Mouse (Mus musculus): ENCODE data around the gene Foxk1. TPM values are rescaled to one million over a fixed set of nuclear protein-coding genes. Genes with fewer than 3 reads are reported as not detected.

The Foxk1 gene
- polyA plus RNA-seq, 1 experiment from 2014 or later: 6.5 TPM

GRCm38 (mm10) chr5:142370406-142371171 lies 30.7 kb upstream of the Foxk1 start:
- 93% methylated on average over 4 of the region's 4 CpGs for WGBS
- Histone ChIP-seq H3K27ac (ENCODE audit: low read depth, low read length) (no peak overlapping the region), H3K4me3 (ENCODE audit: low read length) (no peak overlapping the region), H3K27me3 (ENCODE audit: control insufficient read depth, insufficient read depth, low read length) (no peaks in the 10 kb centered on the region), H3K4me2 (replicated peaks; ENCODE audit: low read depth, low read length) (no peak overlapping the region), H3K9ac (ENCODE audit: low read depth, low read length) (no peak overlapping the region), H3K4me1 (ENCODE audit: control insufficient read depth, insufficient read depth, low read length) (peaks cover 10% of the 10 kb centered on the region; the same call in 1 of the 2 replicates), H3K9me3 (ENCODE audit: control insufficient read depth, low read length) (peaks cover 2% of the 10 kb centered on the region; the same call in 1 of the 2 replicates), H3K36me3 (ENCODE audit: control insufficient read depth, insufficient read depth, low read length) (no peaks in the 10 kb centered on the region)
- no peak for ATAC-seq (ENCODE audit: low FRiP score, low TSS enrichment)

DNA sequence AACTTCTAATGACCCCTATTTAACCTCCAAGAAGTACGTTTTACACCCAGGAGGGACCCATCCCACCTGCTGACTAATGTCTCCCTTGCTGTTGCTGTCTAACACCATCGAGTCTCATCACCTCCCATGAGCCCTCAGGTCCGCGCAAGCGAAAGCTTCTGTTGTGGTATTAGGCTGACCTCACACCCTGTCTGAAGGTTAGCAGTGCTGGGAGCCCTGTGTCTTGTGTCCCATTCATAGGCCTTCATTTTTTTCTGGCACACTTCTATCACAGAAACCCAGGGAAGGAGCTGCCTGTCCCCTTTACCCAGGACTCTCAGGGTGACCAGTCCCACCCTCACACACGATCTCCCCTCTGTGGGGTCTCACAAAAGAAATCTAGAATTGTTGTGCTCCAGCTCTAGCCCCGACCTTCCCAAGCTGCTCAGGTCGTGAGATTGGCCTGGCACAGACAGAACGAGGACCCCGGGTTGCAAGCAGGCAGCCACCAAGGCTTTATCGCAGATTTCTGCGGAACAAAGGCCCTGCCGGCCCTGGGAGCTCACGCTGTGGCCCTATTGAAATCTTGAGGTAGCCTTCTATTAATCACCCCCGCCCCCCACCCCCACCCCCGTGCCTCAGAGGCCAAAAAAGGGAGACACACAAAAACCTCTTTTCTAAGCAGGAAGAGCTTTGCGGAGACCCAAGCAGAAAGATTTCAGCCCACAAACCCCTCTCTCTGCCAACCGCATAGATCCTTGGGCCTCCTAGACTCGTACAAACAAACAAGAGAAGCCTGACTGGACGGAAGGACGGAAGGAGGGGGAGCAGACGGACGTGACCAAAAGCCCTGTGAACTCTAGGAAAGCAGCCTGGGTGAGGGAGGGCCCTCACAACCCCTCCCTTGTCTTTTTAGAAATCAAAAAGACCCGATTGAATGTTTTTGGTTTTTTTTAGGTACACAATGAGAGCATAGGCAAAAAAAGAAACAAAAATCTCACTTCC lies 29.8 kb upstream of the Foxk1 start:
- no peak for ATAC-seq (ENCODE audit: low FRiP score, low TSS enrichment)
- 16% methylated on average over 24 of the region's 24 CpGs for WGBS
- peaks cover 8% of the 10 kb centered on the region; the same call in 1 of the 2 replicates for H3K4me1 ChIP-seq (ENCODE audit: control insufficient read depth, insufficient read depth, low read length)
- no peak overlapping the region for H3K4me3 ChIP-seq (ENCODE audit: low read length)
- H3K36me3 ChIP-seq (ENCODE audit: control insufficient read depth, insufficient read depth, low read length): no peaks in the 10 kb centered on the region
- peak overlapping the region; percentile 40; the same call in 1 of the 2 replicates for H3K9ac ChIP-seq (ENCODE audit: low read depth, low read length)
- H3K27me3 ChIP-seq (ENCODE audit: control insufficient read depth, insufficient read depth, low read length): no peaks in the 10 kb centered on the region
- H3K4me2 ChIP-seq (replicated peaks; ENCODE audit: low read depth, low read length): peak overlapping the region; percentile 25; the same call in 1 of the 2 replicates
- peak overlapping the region; percentile 56; the same call in 1 of the 2 replicates for H3K27ac ChIP-seq (ENCODE audit: low read depth, low read length)
- H3K9me3 ChIP-seq (ENCODE audit: control insufficient read depth, low read length): peaks cover 2% of the 10 kb centered on the region; the same call in 1 of the 2 replicates

DNA sequence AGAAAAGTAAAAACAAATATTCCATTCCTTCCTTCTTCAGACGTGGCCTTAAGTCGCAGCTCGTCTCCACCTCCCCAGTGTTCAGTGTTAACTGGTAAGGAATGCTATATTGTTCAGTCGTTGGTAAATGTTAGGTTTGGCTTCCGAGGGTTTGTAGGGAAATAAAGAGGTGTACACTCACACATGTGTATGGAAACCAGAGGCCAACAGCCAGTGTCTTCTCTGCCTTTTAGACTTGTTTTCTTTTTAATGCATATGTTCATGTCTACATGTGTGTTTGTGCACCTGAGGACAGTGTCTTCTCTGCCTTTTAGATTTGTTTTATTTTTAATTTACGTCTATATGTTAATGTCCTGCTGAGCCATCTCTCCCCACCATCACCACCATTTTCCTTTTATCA lies 29.1 kb upstream of the Foxk1 start:
- no peak for ATAC-seq (ENCODE audit: low FRiP score, low TSS enrichment)
- Histone ChIP-seq H3K9me3 (ENCODE audit: control insufficient read depth, low read length) (peaks cover 2% of the 10 kb centered on the region; the same call in 1 of the 2 replicates), H3K36me3 (ENCODE audit: control insufficient read depth, insufficient read depth, low read length) (no peaks in the 10 kb centered on the region), H3K4me3 (ENCODE audit: low read length) (no peak overlapping the region), H3K27me3 (ENCODE audit: control insufficient read depth, insufficient read depth, low read length) (no peaks in the 10 kb centered on the region), H3K27ac (ENCODE audit: low read depth, low read length) (no peak overlapping the region), H3K4me1 (ENCODE audit: control insufficient read depth, insufficient read depth, low read length) (peaks cover 4% of the 10 kb centered on the region; the same call in 1 of the 2 replicates), H3K4me2 (replicated peaks; ENCODE audit: low read depth, low read length) (no peak overlapping the region), H3K9ac (ENCODE audit: low read depth, low read length) (no peak overlapping the region; the same call in 1 of the 2 replicates)
- 52% methylated on average over 6 of the region's 6 CpGs for WGBS

- ATAC-seq (ENCODE audit: low FRiP score, low TSS enrichment): no peak
- no peaks in the 10 kb centered on the region for H3K27me3 ChIP-seq (ENCODE audit: control insufficient read depth, insufficient read depth, low read length)
- H3K9ac ChIP-seq (ENCODE audit: low read depth, low read length): no peak overlapping the region
- 92% methylated on average over 9 of the region's 9 CpGs for WGBS
- H3K9me3 ChIP-seq (ENCODE audit: control insufficient read depth, low read length): peaks cover 2% of the 10 kb centered on the region; the same call in 1 of the 2 replicates
- no peaks in the 10 kb centered on the region; the same call in 1 of the 2 replicates for H3K4me1 ChIP-seq (ENCODE audit: control insufficient read depth, insufficient read depth, low read length)
- H3K4me2 ChIP-seq (replicated peaks; ENCODE audit: low read depth, low read length): no peak overlapping the region
- no peak overlapping the region for H3K4me3 ChIP-seq (ENCODE audit: low read length)
- H3K27ac ChIP-seq (ENCODE audit: low read depth, low read length): no peak overlapping the region
- H3K36me3 ChIP-seq (ENCODE audit: control insufficient read depth, insufficient read depth, low read length): no peaks in the 10 kb centered on the region
These were observed 27.0 kb upstream of the Foxk1 start for GRCm38 (mm10) chr5:142374343-142374742.

DNA sequence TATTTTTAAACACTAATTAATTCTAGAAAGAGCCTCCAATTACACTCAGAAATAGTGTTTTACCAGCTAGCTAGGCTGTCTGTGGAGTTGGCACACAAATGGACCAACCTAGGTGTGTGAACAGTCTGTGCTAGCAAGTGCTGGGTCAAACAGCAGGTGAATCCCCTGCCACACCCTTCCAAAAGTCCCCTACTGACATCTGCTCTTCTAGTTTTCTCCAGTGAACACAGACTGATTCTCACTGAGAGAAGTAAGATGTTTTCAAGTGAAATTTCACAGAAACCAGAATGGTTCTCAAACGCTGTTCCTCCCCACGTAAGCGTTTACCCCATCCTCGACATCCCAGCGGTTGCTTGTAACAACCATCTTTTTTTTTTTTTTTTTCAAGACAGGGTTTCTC lies 25.7 kb upstream of the Foxk1 start:
- H3K4me1 ChIP-seq (ENCODE audit: control insufficient read depth, insufficient read depth, low read length): no peaks in the 10 kb centered on the region; the same call in 1 of the 2 replicates
- no peak overlapping the region for H3K27ac ChIP-seq (ENCODE audit: low read depth, low read length)
- no peak overlapping the region for H3K9ac ChIP-seq (ENCODE audit: low read depth, low read length)
- no peak for ATAC-seq (ENCODE audit: low FRiP score, low TSS enrichment)
- H3K4me2 ChIP-seq (replicated peaks; ENCODE audit: low read depth, low read length): no peak overlapping the region
- H3K9me3 ChIP-seq (ENCODE audit: control insufficient read depth, low read length): peaks cover 2% of the 10 kb centered on the region; the same call in 1 of the 2 replicates
- H3K4me3 ChIP-seq (ENCODE audit: low read length): no peak overlapping the region
- 98% methylated on average over 5 of the region's 5 CpGs for WGBS
- H3K36me3 ChIP-seq (ENCODE audit: control insufficient read depth, insufficient read depth, low read length): no peaks in the 10 kb centered on the region
- H3K27me3 ChIP-seq (ENCODE audit: control insufficient read depth, insufficient read depth, low read length): no peaks in the 10 kb centered on the region

- WGBS: 86% methylated on average over 6 of the region's 6 CpGs
- no peak overlapping the region for H3K9ac ChIP-seq (ENCODE audit: low read depth, low read length)
- H3K27ac ChIP-seq (ENCODE audit: low read depth, low read length): no peak overlapping the region
- no peaks in the 10 kb centered on the region for H3K27me3 ChIP-seq (ENCODE audit: control insufficient read depth, insufficient read depth, low read length)
- no peak overlapping the region for H3K4me2 ChIP-seq (replicated peaks; ENCODE audit: low read depth, low read length)
- no peaks in the 10 kb centered on the region; the same call in 1 of the 2 replicates for H3K4me1 ChIP-seq (ENCODE audit: control insufficient read depth, insufficient read depth, low read length)
- H3K4me3 ChIP-seq (ENCODE audit: low read length): no peak overlapping the region
- peaks cover 2% of the 10 kb centered on the region; the same call in 1 of the 2 replicates for H3K9me3 ChIP-seq (ENCODE audit: control insufficient read depth, low read length)
- H3K36me3 ChIP-seq (ENCODE audit: control insufficient read depth, insufficient read depth, low read length): no peaks in the 10 kb centered on the region
- ATAC-seq (ENCODE audit: low FRiP score, low TSS enrichment): no peak
These were observed 25.2 kb upstream of the Foxk1 start for GRCm38 (mm10) chr5:142376071-142376470.

- H3K9ac ChIP-seq (ENCODE audit: low read depth, low read length): no peak overlapping the region
- ATAC-seq (ENCODE audit: low FRiP score, low TSS enrichment): no peak
- H3K36me3 ChIP-seq (ENCODE audit: control insufficient read depth, insufficient read depth, low read length): no peaks in the 10 kb centered on the region
- WGBS: 84% methylated on average over 2 of the region's 2 CpGs
- H3K27me3 ChIP-seq (ENCODE audit: control insufficient read depth, insufficient read depth, low read length): no peaks in the 10 kb centered on the region
- no peaks in the 10 kb centered on the region for H3K4me1 ChIP-seq (ENCODE audit: control insufficient read depth, insufficient read depth, low read length)
- no peak overlapping the region for H3K27ac ChIP-seq (ENCODE audit: low read depth, low read length)
- H3K4me3 ChIP-seq (ENCODE audit: low read length): no peak overlapping the region
- H3K9me3 ChIP-seq (ENCODE audit: control insufficient read depth, low read length): peaks cover 2% of the 10 kb centered on the region; the same call in 1 of the 2 replicates
- H3K4me2 ChIP-seq (replicated peaks; ENCODE audit: low read depth, low read length): no peak overlapping the region
These were observed 23.2 kb upstream of the Foxk1 start for GRCm38 (mm10) chr5:142378068-142378467.

GRCm38 (mm10) chr5:142380491-142380890 lies 20.8 kb upstream of the Foxk1 start:
- Histone ChIP-seq H3K27ac (ENCODE audit: low read depth, low read length) (no peak overlapping the region), H3K4me3 (ENCODE audit: low read length) (no peak overlapping the region), H3K4me2 (replicated peaks; ENCODE audit: low read depth, low read length) (no peak overlapping the region), H3K36me3 (ENCODE audit: control insufficient read depth, insufficient read depth, low read length) (no peaks in the 10 kb centered on the region), H3K4me1 (ENCODE audit: control insufficient read depth, insufficient read depth, low read length) (no peaks in the 10 kb centered on the region), H3K27me3 (ENCODE audit: control insufficient read depth, insufficient read depth, low read length) (no peaks in the 10 kb centered on the region), H3K9me3 (ENCODE audit: control insufficient read depth, low read length) (no peaks in the 10 kb centered on the region), H3K9ac (ENCODE audit: low read depth, low read length) (no peak overlapping the region)
- 46% methylated on average over 6 of the region's 6 CpGs for WGBS
- ATAC-seq (ENCODE audit: low FRiP score, low TSS enrichment): no peak

Measured in kidney, embryonic 14.5 days (tissue).